Mouse (Mus musculus) embryonic facial prominence, embryonic 15.5 days (tissue): ENCODE data around the gene Fam167b. TPM values are rescaled to one million over a fixed set of nuclear protein-coding genes. Genes with fewer than 3 reads are reported as not detected.

ENCODE experiments used
- ATAC-seq: fragments of 200-750 bp; cut with Nextera tagmentation; 2 replicates; pipeline ENCODE4 v1.8.0; 2017; ENCODE audit warnings: low read depth, moderate TSS enrichment; ENCODE audit not compliant: insufficient number of reproducible peaks, low FRiP score, low TSS enrichment
- H3K27ac ChIP-seq: fragments of 300-500 bp; sonication (generic); replicated peaks from 2 replicates; pipeline ENCODE4 v1.5.1; 2015; ENCODE audit warnings: mild to moderate bottlenecking, inconsistent platforms
- H3K27me3 ChIP-seq: fragments of 300-500 bp; sonication (generic); 2 replicates; pipeline ENCODE4 v1.6.1; 2015; ENCODE audit warnings: inconsistent platforms
- H3K36me3 ChIP-seq: fragments of 300-500 bp; sonication (generic); 2 replicates; pipeline ENCODE4 v1.6.1; 2015; ENCODE audit warnings: mild to moderate bottlenecking, inconsistent platforms
- H3K4me1 ChIP-seq: fragments of 300-500 bp; sonication (generic); 2 replicates; pipeline ENCODE4 v1.6.1; 2015; ENCODE audit warnings: inconsistent platforms
- H3K4me2 ChIP-seq: fragments of 300-500 bp; sonication (generic); replicated peaks from 2 replicates; pipeline ENCODE4 v1.6.1; 2015; ENCODE audit warnings: mild to moderate bottlenecking, inconsistent platforms
- H3K4me3 ChIP-seq: fragments of 300-500 bp; sonication (generic); replicated peaks from 2 replicates; pipeline ENCODE4 v1.5.1; 2015; ENCODE audit warnings: mild to moderate bottlenecking, inconsistent platforms
- H3K9ac ChIP-seq: fragments of 300-500 bp; sonication (generic); 2 replicates; pipeline ENCODE4 v1.6.1; 2015; ENCODE audit warnings: inconsistent platforms
- H3K9me3 ChIP-seq: fragments of 300-500 bp; sonication (generic); replicated peaks from 2 replicates; pipeline ENCODE4 v1.6.1; 2016; ENCODE audit warnings: inconsistent platforms
- WGBS: fragments of 180-500 bp; shearing (Covaris S2); methylation state at CpG from one replicate; pipeline ENCODE4 v1.1.7; 2015; 5-methylcytosine and 5-hydroxymethylcytosine counted together
- polyA plus RNA-seq: library from polyadenylated mRNA; unstranded; fragments of >200 nt; fragmentation: Nextera tagmentation; extraction: Ambion mirVana; gene quantifications from 2 replicates; pipeline ENCODE4 v1.2.1, GENCODE M21; 2015

The Fam167b gene
- polyA plus RNA-seq, 1 experiment from 2014 or later, result 6.7 TPM

- WGBS, result 5% methylated on average over 44 of the region's 44 CpGs
- Histone ChIP-seq H3K27ac (peak within 1 kb of the TSS; percentile 88), H3K4me1 (peaks cover 38% of the 10 kb centered on the region), H3K36me3 (peaks cover 22% of the 10 kb centered on the region; the same call in 1 of the 2 replicates), H3K9me3 (no peaks in the 10 kb centered on the region), H3K27me3 (no peaks in the 10 kb centered on the region), H3K9ac (peak within 1 kb of the TSS; percentile 76), H3K4me2 (peak within 1 kb of the TSS; percentile 73), H3K4me3 (peak within 1 kb of the TSS; percentile 63)
- peak; percentile 92 for ATAC-seq
Measured at GRCm38 (mm10) chr4:129618786-129619691, 40.7 kb upstream of the Fam167b start, which contains the start of gene Iqcc. Iqcc (minus strand) TSS chr4:129619099.

- H3K4me3 ChIP-seq, result peak overlapping the region; percentile 63
- H3K36me3 ChIP-seq, result peaks cover 22% of the 10 kb centered on the region; the same call in 1 of the 2 replicates
- peak overlapping the region; percentile 76 for H3K9ac ChIP-seq
- WGBS, result 95% methylated on average over 5 of the region's 5 CpGs
- no peaks in the 10 kb centered on the region for H3K9me3 ChIP-seq
- H3K27me3 ChIP-seq, result no peaks in the 10 kb centered on the region
- no peak overlapping the region for H3K27ac ChIP-seq
- peaks cover 36% of the 10 kb centered on the region for H3K4me1 ChIP-seq
- ATAC-seq, result no peak
- peak overlapping the region; percentile 73 for H3K4me2 ChIP-seq
Measured at GRCm38 (mm10) chr4:129618031-129618430, 39.7 kb upstream of the Fam167b start.

- no peak for ATAC-seq
- Histone ChIP-seq H3K9ac (no peak overlapping the region), H3K9me3 (no peaks in the 10 kb centered on the region), H3K4me3 (no peak overlapping the region), H3K36me3 (peaks cover 22% of the 10 kb centered on the region; the same call in 1 of the 2 replicates), H3K4me2 (no peak overlapping the region), H3K27me3 (no peaks in the 10 kb centered on the region), H3K27ac (no peak overlapping the region), H3K4me1 (peaks cover 28% of the 10 kb centered on the region)
- whole genome bisulfite sequencing, result 95% methylated on average over 7 of the region's 7 CpGs
Measured at GRCm38 (mm10) chr4:129617121-129617641, 38.8 kb upstream of the Fam167b start.

GRCm38 (mm10) chr4:129616631-129617030 lies 38.3 kb upstream of the Fam167b start:
- H3K9ac ChIP-seq, result no peak overlapping the region
- no peak overlapping the region for H3K4me3 ChIP-seq
- H3K4me1 ChIP-seq, result peaks cover 24% of the 10 kb centered on the region
- ATAC-seq, result no peak
- H3K27me3 ChIP-seq, result no peaks in the 10 kb centered on the region
- no peak overlapping the region for H3K27ac ChIP-seq
- 88% methylated on average over 3 of the region's 3 CpGs for WGBS
- H3K4me2 ChIP-seq, result no peak overlapping the region
- H3K9me3 ChIP-seq, result no peaks in the 10 kb centered on the region
- H3K36me3 ChIP-seq, result peaks cover 22% of the 10 kb centered on the region; the same call in 1 of the 2 replicates

GRCm38 (mm10) chr4:129615801-129616290 lies 37.5 kb upstream of the Fam167b start:
- peaks cover 20% of the 10 kb centered on the region for H3K4me1 ChIP-seq
- H3K9ac ChIP-seq, result no peak overlapping the region
- H3K9me3 ChIP-seq, result no peaks in the 10 kb centered on the region
- no peaks in the 10 kb centered on the region for H3K27me3 ChIP-seq
- ATAC-seq, result no peak
- no peak overlapping the region for H3K4me2 ChIP-seq
- no peak overlapping the region for H3K4me3 ChIP-seq
- 83% methylated on average over 9 of the region's 9 CpGs for WGBS
- peaks cover 22% of the 10 kb centered on the region; the same call in 1 of the 2 replicates for H3K36me3 ChIP-seq
- no peak overlapping the region for H3K27ac ChIP-seq

- 89% methylated on average over 6 of the region's 6 CpGs for WGBS
- H3K27ac ChIP-seq, result no peak within 1 kb of the TSS
- no peaks in the 10 kb centered on the region for H3K27me3 ChIP-seq
- no peaks in the 10 kb centered on the region for H3K9me3 ChIP-seq
- H3K4me1 ChIP-seq, result peaks cover 17% of the 10 kb centered on the region
- no peak within 1 kb of the TSS for H3K4me3 ChIP-seq
- no peak for ATAC-seq
- no peak within 1 kb of the TSS for H3K9ac ChIP-seq
- peaks cover 21% of the 10 kb centered on the region; the same call in 1 of the 2 replicates for H3K36me3 ChIP-seq
- no peak within 1 kb of the TSS for H3K4me2 ChIP-seq
Measured at GRCm38 (mm10) chr4:129614093-129614492, 35.7 kb upstream of the Fam167b start, which contains the start of gene Dcdc2b. Dcdc2b (minus strand) TSS chr4:129614257.

GRCm38 (mm10) chr4:129610472-129610871 lies 32.1 kb upstream of the Fam167b start:
- no peak for ATAC-seq
- Histone ChIP-seq H3K4me2 (no peak overlapping the region), H3K9me3 (no peaks in the 10 kb centered on the region), H3K27ac (no peak overlapping the region), H3K27me3 (no peaks in the 10 kb centered on the region), H3K4me1 (0 out of 2 replicates have a peak, but pooled peaks cover 10% of the 10 kb centered on the region), H3K36me3 (peaks cover 33% of the 10 kb centered on the region), H3K4me3 (no peak overlapping the region), H3K9ac (no peak overlapping the region)
- WGBS, result 51% methylated on average over 4 of the region's 4 CpGs

GRCm38 (mm10) chr4:129610026-129610425 lies 31.7 kb upstream of the Fam167b start:
- Histone ChIP-seq H3K4me2 (no peak overlapping the region), H3K27ac (no peak overlapping the region), H3K27me3 (no peaks in the 10 kb centered on the region), H3K9ac (no peak overlapping the region), H3K36me3 (peaks cover 36% of the 10 kb centered on the region), H3K4me3 (no peak overlapping the region), H3K9me3 (no peaks in the 10 kb centered on the region), H3K4me1 (0 out of 2 replicates have a peak, but pooled peaks cover 10% of the 10 kb centered on the region)
- no peak for ATAC-seq
- WGBS, result 69% methylated on average over 4 of the region's 4 CpGs

- Histone ChIP-seq H3K27me3 (no peaks in the 10 kb centered on the region), H3K36me3 (peaks cover 45% of the 10 kb centered on the region), H3K9me3 (no peaks in the 10 kb centered on the region), H3K4me3 (no peak overlapping the region), H3K9ac (no peak overlapping the region), H3K4me1 (0 out of 2 replicates have a peak, but pooled peaks cover 7% of the 10 kb centered on the region), H3K27ac (no peak overlapping the region), H3K4me2 (no peak overlapping the region)
- 81% methylated on average over 12 of the region's 12 CpGs for WGBS
- no peak for ATAC-seq
Measured at GRCm38 (mm10) chr4:129609139-129609631, 30.8 kb upstream of the Fam167b start.

GRCm38 (mm10) chr4:129608426-129609025 lies 30.2 kb upstream of the Fam167b start:
- WGBS, result 30% methylated on average over 7 of the region's 7 CpGs
- Histone ChIP-seq H3K4me1 (0 out of 2 replicates have a peak, but pooled peaks cover 4% of the 10 kb centered on the region), H3K27me3 (no peaks in the 10 kb centered on the region), H3K4me3 (no peak overlapping the region), H3K9ac (peak overlapping the region; percentile 10; the same call in 1 of the 2 replicates), H3K27ac (0 out of 2 replicates have a peak overlapping the region, but pooled peaks have one; percentile 25), H3K9me3 (no peaks in the 10 kb centered on the region), H3K4me2 (no peak overlapping the region), H3K36me3 (peaks cover 51% of the 10 kb centered on the region)
- peak; percentile 77 for ATAC-seq
